Mouse (Mus musculus) intestine, embryonic 15.5 days (tissue): ENCODE data around the gene B4galnt3. TPM values are rescaled to one million over a fixed set of nuclear protein-coding genes. Genes with fewer than 3 reads are reported as not detected.

Experiments used
- ATAC-seq: fragments of 200-750 bp; cut with Nextera tagmentation; 2 replicates; pipeline ENCODE4 v1.8.0; 2017; ENCODE audit warnings: moderate TSS enrichment, moderate library complexity
- H3K27ac ChIP-seq: fragments of 300-500 bp; sonication (generic); 2 replicates; pipeline ENCODE4 v1.5.1; 2015; ENCODE audit warnings: mild to moderate bottlenecking, inconsistent platforms
- H3K27me3 ChIP-seq: fragments of 300-500 bp; sonication (generic); replicated peaks from 2 replicates; pipeline ENCODE4 v1.6.1; 2015; ENCODE audit warnings: inconsistent platforms
- H3K36me3 ChIP-seq: fragments of 300-500 bp; sonication (generic); 2 replicates; pipeline ENCODE4 v1.6.1; 2015; ENCODE audit warnings: inconsistent platforms
- H3K4me1 ChIP-seq: fragments of 300-500 bp; sonication (generic); replicated peaks from 2 replicates; pipeline ENCODE4 v1.6.1; 2015; ENCODE audit warnings: inconsistent platforms
- H3K4me2 ChIP-seq: fragments of 300-500 bp; sonication (generic); replicated peaks from 2 replicates; pipeline ENCODE4 v1.6.1; 2015; ENCODE audit warnings: mild to moderate bottlenecking, inconsistent platforms
- H3K4me3 ChIP-seq: fragments of 300-500 bp; sonication (generic); replicated peaks from 2 replicates; pipeline ENCODE4 v1.5.1; 2015; ENCODE audit warnings: inconsistent platforms
- H3K9ac ChIP-seq: fragments of 300-500 bp; sonication (generic); 2 replicates; pipeline ENCODE4 v1.6.1; 2015; ENCODE audit warnings: inconsistent platforms
- H3K9me3 ChIP-seq: fragments of 300-500 bp; sonication (generic); 2 replicates; pipeline ENCODE4 v1.6.1; 2016; ENCODE audit warnings: inconsistent platforms
- WGBS: fragments of 180-500 bp; shearing (Covaris S2); methylation state at CpG from one replicate; pipeline ENCODE4 v1.1.7; 2015; 5-methylcytosine and 5-hydroxymethylcytosine counted together
- polyA plus RNA-seq: library from polyadenylated mRNA; unstranded; fragments of >200 nt; fragmentation: Nextera tagmentation; extraction: Ambion mirVana; gene quantifications from 2 replicates; pipeline ENCODE4 v1.2.1, GENCODE M21; 2015

B4galnt3 gene
- polyA plus RNA-seq, 1 experiment from 2014 or later, result 1.4 TPM

- Histone ChIP-seq H3K27ac (no peak overlapping the region), H3K9ac (no peak overlapping the region), H3K4me3 (no peak overlapping the region), H3K27me3 (no peaks in the 10 kb centered on the region), H3K4me2 (no peak overlapping the region), H3K4me1 (peaks cover 5% of the 10 kb centered on the region; the same call in 1 of the 2 replicates), H3K36me3 (no peaks in the 10 kb centered on the region), H3K9me3 (no peaks in the 10 kb centered on the region)
- 85% methylated on average over 6 of the region's 6 CpGs for WGBS
- ATAC-seq, result no peak
Observed at GRCm38 (mm10) chr6:120179044-120179755, 115.2 kb downstream of the B4galnt3 start.

GRCm38 (mm10) chr6:120175650-120176049, 118.7 kb downstream of the B4galnt3 start:
- Histone ChIP-seq H3K4me2 (no peak overlapping the region), H3K4me3 (no peak overlapping the region), H3K9ac (no peak overlapping the region), H3K9me3 (no peaks in the 10 kb centered on the region), H3K4me1 (peaks cover 9% of the 10 kb centered on the region; the same call in 1 of the 2 replicates), H3K36me3 (no peaks in the 10 kb centered on the region), H3K27me3 (no peaks in the 10 kb centered on the region), H3K27ac (no peak overlapping the region)
- 97% methylated on average over 4 of the region's 4 CpGs for WGBS
- no peak for ATAC-seq

GRCm38 (mm10) chr6:120174602-120175115, 119.7 kb downstream of the B4galnt3 start:
- ATAC-seq, result peak; percentile 95
- no peak overlapping the region for H3K4me3 ChIP-seq
- H3K9ac ChIP-seq, result no peak overlapping the region
- H3K4me1 ChIP-seq, result peaks cover 9% of the 10 kb centered on the region; the same call in 1 of the 2 replicates
- H3K4me2 ChIP-seq, result peak overlapping the region; percentile 5; the same call in 1 of the 2 replicates
- H3K27me3 ChIP-seq, result no peaks in the 10 kb centered on the region
- H3K27ac ChIP-seq, result 0 out of 2 replicates have a peak overlapping the region, but pooled peaks have one; percentile 17
- no peaks in the 10 kb centered on the region for H3K36me3 ChIP-seq
- no peaks in the 10 kb centered on the region for H3K9me3 ChIP-seq
- WGBS, result 54% methylated on average over 7 of the region's 7 CpGs

- Histone ChIP-seq H3K36me3 (no peaks in the 10 kb centered on the region), H3K4me2 (peak overlapping the region; percentile 5; the same call in 1 of the 2 replicates), H3K9ac (no peak overlapping the region), H3K4me1 (peaks cover 9% of the 10 kb centered on the region; the same call in 1 of the 2 replicates), H3K9me3 (no peaks in the 10 kb centered on the region), H3K27ac (no peak overlapping the region), H3K4me3 (no peak overlapping the region), H3K27me3 (no peaks in the 10 kb centered on the region)
- peak; percentile 66 for ATAC-seq
- WGBS, result 59% methylated on average over 6 of the region's 6 CpGs
Observed at GRCm38 (mm10) chr6:120174028-120174601, 120.2 kb downstream of the B4galnt3 start.

- H3K36me3 ChIP-seq, result no peaks in the 10 kb centered on the region
- H3K9me3 ChIP-seq, result no peaks in the 10 kb centered on the region
- H3K9ac ChIP-seq, result no peak overlapping the region
- no peak overlapping the region for H3K4me3 ChIP-seq
- peaks cover 9% of the 10 kb centered on the region; the same call in 1 of the 2 replicates for H3K4me1 ChIP-seq
- no peak for ATAC-seq
- H3K27me3 ChIP-seq, result no peaks in the 10 kb centered on the region
- H3K27ac ChIP-seq, result no peak overlapping the region
- H3K4me2 ChIP-seq, result no peak overlapping the region
- 84% methylated on average over 8 of the region's 8 CpGs for WGBS
Observed at GRCm38 (mm10) chr6:120172294-120173017, 121.9 kb downstream of the B4galnt3 start.

- WGBS, result 39% methylated on average over 4 of the region's 4 CpGs
- H3K4me3 ChIP-seq, result no peak overlapping the region
- no peak for ATAC-seq
- no peaks in the 10 kb centered on the region for H3K4me1 ChIP-seq
- no peak overlapping the region for H3K4me2 ChIP-seq
- H3K36me3 ChIP-seq, result no peaks in the 10 kb centered on the region
- no peaks in the 10 kb centered on the region for H3K27me3 ChIP-seq
- no peak overlapping the region for H3K27ac ChIP-seq
- no peak overlapping the region for H3K9ac ChIP-seq
- H3K9me3 ChIP-seq, result no peaks in the 10 kb centered on the region
Observed at GRCm38 (mm10) chr6:120167574-120167973, 126.8 kb downstream of the B4galnt3 start.

GRCm38 (mm10) chr6:120164765-120165164, 129.6 kb downstream of the B4galnt3 start:
- no peak overlapping the region for H3K9ac ChIP-seq
- H3K9me3 ChIP-seq, result no peaks in the 10 kb centered on the region
- no peak for ATAC-seq
- 82% methylated on average over 4 of the region's 4 CpGs for WGBS
- H3K27me3 ChIP-seq, result no peaks in the 10 kb centered on the region
- H3K4me1 ChIP-seq, result no peaks in the 10 kb centered on the region
- no peak overlapping the region for H3K27ac ChIP-seq
- no peaks in the 10 kb centered on the region for H3K36me3 ChIP-seq
- no peak overlapping the region for H3K4me2 ChIP-seq
- no peak overlapping the region for H3K4me3 ChIP-seq

GRCm38 (mm10) chr6:120162928-120163327, 131.4 kb downstream of the B4galnt3 start:
- Histone ChIP-seq H3K4me3 (no peak overlapping the region), H3K36me3 (no peaks in the 10 kb centered on the region), H3K4me2 (no peak overlapping the region), H3K9ac (no peak overlapping the region), H3K4me1 (peaks cover 5% of the 10 kb centered on the region; the same call in 1 of the 2 replicates), H3K27me3 (no peaks in the 10 kb centered on the region), H3K27ac (no peak overlapping the region), H3K9me3 (no peaks in the 10 kb centered on the region)
- 78% methylated on average over 6 of the region's 6 CpGs for WGBS
- ATAC-seq, result no peak

GRCm38 (mm10) chr6:120159133-120159901, 135.0 kb downstream of the B4galnt3 start:
- Histone ChIP-seq H3K4me2 (no peak overlapping the region), H3K9me3 (no peaks in the 10 kb centered on the region), H3K36me3 (no peaks in the 10 kb centered on the region), H3K4me1 (peaks cover 5% of the 10 kb centered on the region; the same call in 1 of the 2 replicates), H3K9ac (no peak overlapping the region), H3K27me3 (no peaks in the 10 kb centered on the region), H3K27ac (no peak overlapping the region), H3K4me3 (no peak overlapping the region)
- WGBS, result 58% methylated on average over 9 of the region's 9 CpGs
- ATAC-seq, result no peak; the same call in 1 of the 2 replicates

- WGBS, result 78% methylated on average over 6 of the region's 6 CpGs
- Histone ChIP-seq H3K36me3 (no peaks in the 10 kb centered on the region), H3K9me3 (no peaks in the 10 kb centered on the region)
Observed at GRCm38 (mm10) chr6:120157479-120157878, 136.9 kb downstream of the B4galnt3 start.

GRCm38 (mm10) chr6:120155510-120155909, 138.8 kb downstream of the B4galnt3 start:
- ATAC-seq, result no peak
- 76% methylated on average over 4 of the region's 4 CpGs for WGBS
- Histone ChIP-seq H3K36me3 (no peaks in the 10 kb centered on the region), H3K4me3 (no peak overlapping the region), H3K27me3 (no peaks in the 10 kb centered on the region), H3K4me1 (peaks cover 5% of the 10 kb centered on the region; the same call in 1 of the 2 replicates), H3K9me3 (no peaks in the 10 kb centered on the region), H3K27ac (no peak overlapping the region), H3K9ac (no peak overlapping the region), H3K4me2 (no peak overlapping the region)

More at GRCm38 (mm10) chr6:120157479-120157878, 136.9 kb downstream of the B4galnt3 start:
- H3K4me3 ChIP-seq, result no peak overlapping the region
- H3K27ac ChIP-seq, result no peak overlapping the region
- H3K27me3 ChIP-seq, result no peaks in the 10 kb centered on the region
- H3K9ac ChIP-seq, result no peak overlapping the region
- no peak overlapping the region for H3K4me2 ChIP-seq
- peaks cover 5% of the 10 kb centered on the region; the same call in 1 of the 2 replicates for H3K4me1 ChIP-seq
- ATAC-seq, result no peak
